Mouse (Mus musculus): ENCODE measurements around the gene Add3. TPM values are rescaled to one million over a fixed set of nuclear protein-coding genes. Genes with fewer than 3 reads are reported as not detected.

The Add3 gene
- polyA plus RNA-seq, 1 experiment from 2014 or later, result 29.5 TPM

DNA sequence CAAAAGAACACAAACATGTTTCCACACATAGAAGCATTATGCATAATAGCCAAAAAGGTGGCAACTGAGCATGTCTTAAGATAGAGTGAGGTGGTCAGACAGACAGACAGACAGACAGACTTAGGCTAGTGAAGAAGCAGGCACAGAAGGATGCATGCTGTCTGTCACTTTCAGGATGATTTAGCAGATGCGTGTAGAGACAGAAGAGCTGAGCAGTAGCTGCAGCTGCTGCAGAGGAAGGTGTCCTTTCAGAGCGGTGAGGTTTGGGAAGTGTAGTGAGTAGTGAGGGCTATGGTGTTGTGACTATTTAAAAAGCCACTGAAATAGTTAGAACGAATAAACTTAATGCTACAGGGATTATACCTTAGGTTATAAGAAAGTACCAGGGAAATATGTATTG, 13.9 kb downstream of the Add3 start:
- H3K27ac ChIP-seq, result no peak overlapping the region
- ATAC-seq (ENCODE audit: low read depth), result no peak
- H3K27me3 ChIP-seq, result no peaks in the 10 kb centered on the region
- no peak for DNase-seq
- no peaks in the 10 kb centered on the region for H3K36me3 ChIP-seq
- H3K4me1 ChIP-seq (replicated peaks), result peaks cover 37% of the 10 kb centered on the region
- H3K4me3 ChIP-seq (replicated peaks), result no peak overlapping the region
- no peaks in the 10 kb centered on the region for H3K9me3 ChIP-seq (replicated peaks)
- H3K4me2 ChIP-seq, result no peak overlapping the region
- no peak overlapping the region for H3K9ac ChIP-seq
- WGBS (ENCODE audit: insufficient replicate concordance), result 60% methylated on average over 3 of the region's 3 CpGs

GRCm38 (mm10) chr19:53156361-53156760, 16.1 kb downstream of the Add3 start:
- H3K9me3 ChIP-seq (replicated peaks), result no peaks in the 10 kb centered on the region
- no peak overlapping the region for H3K27ac ChIP-seq
- H3K4me2 ChIP-seq, result no peak overlapping the region
- ATAC-seq (ENCODE audit: low read depth) (no peak), DNase-seq (no peak)
- no peak overlapping the region for H3K9ac ChIP-seq
- no peaks in the 10 kb centered on the region for H3K27me3 ChIP-seq
- WGBS (ENCODE audit: insufficient replicate concordance), result 41% methylated on average over 3 of the region's 3 CpGs
- H3K4me3 ChIP-seq (replicated peaks), result no peak overlapping the region
- H3K4me1 ChIP-seq (replicated peaks), result peaks cover 34% of the 10 kb centered on the region
- no peaks in the 10 kb centered on the region for H3K36me3 ChIP-seq

DNA sequence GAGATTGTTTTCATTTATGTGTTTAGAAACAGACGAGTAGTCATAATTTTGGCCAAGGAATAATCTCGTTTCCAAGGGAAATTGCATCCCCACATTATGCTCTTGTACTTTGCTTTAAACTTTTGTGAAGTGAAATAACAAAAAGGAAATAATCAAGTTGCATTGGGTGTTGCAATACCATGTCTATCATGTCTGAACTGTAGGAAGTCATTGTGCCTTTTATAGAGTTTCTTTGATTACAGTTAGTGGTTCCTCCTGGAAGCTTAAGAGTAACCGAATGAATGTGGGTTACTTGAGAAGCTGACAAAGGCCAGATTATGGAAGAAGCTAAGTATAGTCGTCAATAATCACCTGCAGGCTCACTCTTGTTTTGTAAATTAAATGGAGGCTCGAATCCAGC, 16.9 kb downstream of the Add3 start:
- H3K9me3 ChIP-seq (replicated peaks), result no peaks in the 10 kb centered on the region
- ATAC-seq (ENCODE audit: low read depth), result no peak
- DNase-seq, result no peak
- H3K36me3 ChIP-seq, result no peaks in the 10 kb centered on the region
- H3K4me3 ChIP-seq (replicated peaks), result no peak overlapping the region
- no peak overlapping the region for H3K9ac ChIP-seq
- no peaks in the 10 kb centered on the region for H3K27me3 ChIP-seq
- peaks cover 34% of the 10 kb centered on the region for H3K4me1 ChIP-seq (replicated peaks)
- H3K4me2 ChIP-seq, result no peak overlapping the region
- H3K27ac ChIP-seq, result no peak overlapping the region
- 58% methylated on average over 5 of the region's 5 CpGs for WGBS (ENCODE audit: insufficient replicate concordance)

GRCm38 (mm10) chr19:53159351-53159750, 19.1 kb downstream of the Add3 start:
- Histone ChIP-seq H3K4me1 (replicated peaks) (peaks cover 16% of the 10 kb centered on the region), H3K9me3 (replicated peaks) (no peaks in the 10 kb centered on the region), H3K4me2 (no peak overlapping the region), H3K4me3 (replicated peaks) (no peak overlapping the region), H3K9ac (no peak overlapping the region), H3K27ac (no peak overlapping the region), H3K27me3 (no peaks in the 10 kb centered on the region), H3K36me3 (no peaks in the 10 kb centered on the region)
- ATAC-seq (ENCODE audit: low read depth), result no peak
- 66% methylated on average over 7 of the region's 7 CpGs for WGBS (ENCODE audit: insufficient replicate concordance)
- DNase-seq, result no peak

GRCm38 (mm10) chr19:53162927-53163326, 22.7 kb downstream of the Add3 start:
- DNase-seq (no peak), ATAC-seq (ENCODE audit: low read depth) (no peak)
- H3K4me1 ChIP-seq (replicated peaks), result peaks cover 13% of the 10 kb centered on the region
- H3K27me3 ChIP-seq, result no peaks in the 10 kb centered on the region
- no peak overlapping the region for H3K4me3 ChIP-seq (replicated peaks)
- 56% methylated on average over 6 of the region's 6 CpGs for WGBS (ENCODE audit: insufficient replicate concordance)
- H3K27ac ChIP-seq, result no peak overlapping the region
- no peak overlapping the region for H3K4me2 ChIP-seq
- H3K9me3 ChIP-seq (replicated peaks), result no peaks in the 10 kb centered on the region
- H3K36me3 ChIP-seq, result no peaks in the 10 kb centered on the region
- no peak overlapping the region for H3K9ac ChIP-seq

- peaks cover 22% of the 10 kb centered on the region for H3K4me1 ChIP-seq (replicated peaks)
- ATAC-seq (ENCODE audit: low read depth) (no peak), DNase-seq (no peak)
- no peaks in the 10 kb centered on the region for H3K36me3 ChIP-seq
- H3K27me3 ChIP-seq, result no peaks in the 10 kb centered on the region
- no peak overlapping the region for H3K9ac ChIP-seq
- 0 out of 2 replicates have a peak overlapping the region, but pooled peaks have one; percentile 10 for H3K27ac ChIP-seq
- H3K4me3 ChIP-seq (replicated peaks), result no peak overlapping the region
- 78% methylated on average over 7 of the region's 7 CpGs for WGBS (ENCODE audit: insufficient replicate concordance)
- no peak overlapping the region for H3K4me2 ChIP-seq
- H3K9me3 ChIP-seq (replicated peaks), result no peaks in the 10 kb centered on the region
Observed at GRCm38 (mm10) chr19:53164645-53165044, 24.4 kb downstream of the Add3 start.

DNA sequence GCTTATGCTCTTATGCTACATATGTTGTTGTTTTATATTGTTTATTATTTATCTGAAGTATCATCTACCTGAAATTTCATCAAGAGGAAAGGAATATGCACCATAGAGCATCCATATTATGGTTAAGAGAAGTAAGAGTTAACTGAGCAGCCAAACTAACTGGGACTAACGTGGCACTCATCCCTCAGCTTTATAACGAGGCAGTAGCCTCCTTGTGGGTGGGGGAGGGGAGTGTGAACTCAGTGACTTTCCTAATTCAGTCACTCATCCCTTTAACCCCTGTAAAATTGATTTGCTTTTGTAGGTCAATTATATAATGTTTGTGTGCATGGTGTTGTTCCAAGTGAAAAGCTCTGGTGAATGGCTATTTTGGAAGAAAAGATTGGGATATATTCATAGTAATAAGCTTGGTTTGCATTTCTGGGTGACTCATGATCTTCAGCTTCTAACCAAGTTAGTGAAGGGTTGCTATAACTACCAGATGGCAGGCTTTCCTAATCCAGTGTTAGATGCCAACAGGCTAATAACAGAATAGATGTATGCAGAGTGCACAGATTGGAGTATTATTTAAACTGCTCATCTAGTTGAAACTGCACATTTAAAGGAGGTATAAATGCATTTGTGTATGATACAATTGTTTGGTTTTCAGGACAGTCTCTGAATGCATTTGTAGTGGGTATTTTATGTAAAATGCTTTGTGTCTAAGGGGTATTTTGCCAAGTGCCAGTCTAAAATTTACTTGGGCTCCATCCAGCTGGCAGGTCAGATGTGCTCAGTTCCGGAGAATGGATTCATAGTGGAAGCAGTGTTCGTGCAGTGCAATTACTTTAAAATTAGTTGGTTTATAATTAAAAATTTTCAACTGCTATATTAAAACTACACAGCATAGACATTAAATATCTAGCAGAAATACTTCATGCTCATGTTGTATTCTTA, 25.3 kb downstream of the Add3 start:
- H3K36me3 ChIP-seq, result no peaks in the 10 kb centered on the region
- no peak overlapping the region for H3K9ac ChIP-seq
- peaks cover 26% of the 10 kb centered on the region for H3K4me1 ChIP-seq (replicated peaks)
- H3K4me3 ChIP-seq (replicated peaks), result no peak overlapping the region
- no peak for ATAC-seq (ENCODE audit: low read depth)
- no peak overlapping the region for H3K4me2 ChIP-seq
- H3K27me3 ChIP-seq, result no peaks in the 10 kb centered on the region
- no peak for DNase-seq
- no peak overlapping the region for H3K27ac ChIP-seq
- WGBS (ENCODE audit: insufficient replicate concordance), result 55% methylated on average over 4 of the region's 4 CpGs
- no peaks in the 10 kb centered on the region for H3K9me3 ChIP-seq (replicated peaks)

DNA sequence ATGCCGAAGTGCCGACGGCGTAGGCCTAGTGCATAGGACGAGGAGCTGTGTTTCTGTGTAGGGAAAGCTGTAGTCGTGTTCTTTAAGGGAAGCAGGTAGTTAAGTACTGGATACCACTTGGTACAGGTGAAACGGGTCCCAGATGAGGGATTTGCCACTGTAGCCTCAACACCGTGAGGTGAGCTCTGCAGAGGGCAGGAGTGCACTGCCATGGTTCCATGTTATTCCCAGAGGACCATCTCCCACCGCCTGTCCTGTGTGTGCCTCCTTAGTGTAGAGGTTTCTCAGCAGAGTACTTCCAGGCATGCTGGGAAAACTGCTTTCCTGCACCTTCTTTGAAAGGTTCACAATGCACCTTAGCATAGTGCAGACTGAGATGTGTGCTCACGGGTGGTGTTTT, 26.1 kb downstream of the Add3 start:
- no peak for ATAC-seq (ENCODE audit: low read depth)
- Histone ChIP-seq H3K9me3 (replicated peaks) (no peaks in the 10 kb centered on the region), H3K4me3 (replicated peaks) (no peak overlapping the region), H3K4me2 (no peak overlapping the region), H3K27me3 (no peaks in the 10 kb centered on the region), H3K4me1 (replicated peaks) (peaks cover 33% of the 10 kb centered on the region), H3K27ac (no peak overlapping the region), H3K9ac (no peak overlapping the region), H3K36me3 (no peaks in the 10 kb centered on the region)
- DNase-seq, result no peak
- WGBS (ENCODE audit: insufficient replicate concordance), result 83% methylated on average over 10 of the region's 10 CpGs

DNA sequence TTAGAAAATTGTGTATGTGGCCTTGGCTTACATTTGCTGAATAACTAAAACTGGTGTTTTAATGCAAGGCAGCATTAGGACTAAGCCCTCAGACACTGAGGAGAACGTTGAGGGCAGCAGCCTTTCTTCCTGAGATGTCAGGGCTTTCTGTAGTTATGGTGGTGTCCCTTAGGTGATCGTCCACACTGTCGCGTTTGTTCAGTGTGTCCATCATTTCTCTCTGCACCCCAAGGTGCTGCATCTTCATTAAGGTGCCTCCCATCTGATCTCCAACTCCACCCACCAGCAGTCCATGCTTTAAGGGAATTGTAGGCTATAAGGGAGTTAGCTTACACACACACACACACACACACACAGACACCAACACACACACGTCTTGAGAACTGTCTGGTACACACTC, 28.3 kb downstream of the Add3 start:
- ATAC-seq (ENCODE audit: low read depth), result no peak
- Histone ChIP-seq H3K4me1 (replicated peaks) (peaks cover 33% of the 10 kb centered on the region), H3K9me3 (replicated peaks) (no peaks in the 10 kb centered on the region), H3K4me2 (no peak overlapping the region), H3K36me3 (no peaks in the 10 kb centered on the region), H3K9ac (no peak overlapping the region), H3K27me3 (no peaks in the 10 kb centered on the region), H3K27ac (no peak overlapping the region), H3K4me3 (replicated peaks) (no peak overlapping the region)
- 72% methylated on average over 5 of the region's 5 CpGs for WGBS (ENCODE audit: insufficient replicate concordance)
- DNase-seq, result no peak

DNA sequence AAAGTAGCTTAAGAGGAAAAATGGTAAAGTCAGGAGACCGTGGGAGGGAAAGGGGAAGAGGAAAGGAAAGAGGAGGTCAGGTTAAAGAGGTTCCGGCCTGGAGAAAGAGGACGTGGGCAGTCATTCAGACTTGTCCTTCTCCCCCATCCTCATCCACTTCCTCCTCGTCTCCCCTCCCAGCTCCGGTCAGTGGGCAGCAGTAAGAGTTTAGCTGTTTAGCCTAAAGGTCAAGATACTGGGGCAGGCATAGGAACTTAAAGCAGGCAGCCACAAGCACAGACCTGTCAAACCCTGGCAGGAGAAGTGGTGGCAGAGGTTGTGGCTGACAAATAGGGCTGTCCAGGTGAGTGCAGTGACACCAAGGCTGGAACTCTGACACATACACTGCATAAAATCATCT, 30.4 kb downstream of the Add3 start:
- no peaks in the 10 kb centered on the region for H3K9me3 ChIP-seq (replicated peaks)
- 36% methylated on average over 5 of the region's 5 CpGs for WGBS (ENCODE audit: insufficient replicate concordance)
- H3K4me1 ChIP-seq (replicated peaks), result peaks cover 26% of the 10 kb centered on the region
- ATAC-seq (ENCODE audit: low read depth), result no peak
- DNase-seq, result no peak
- no peak overlapping the region for H3K4me2 ChIP-seq
- H3K9ac ChIP-seq, result no peak overlapping the region
- no peak overlapping the region for H3K4me3 ChIP-seq (replicated peaks)
- no peaks in the 10 kb centered on the region for H3K36me3 ChIP-seq
- H3K27ac ChIP-seq, result no peak overlapping the region
- H3K27me3 ChIP-seq, result no peaks in the 10 kb centered on the region

GRCm38 (mm10) chr19:53174034-53174433, 33.8 kb downstream of the Add3 start:
- no peak overlapping the region for H3K4me2 ChIP-seq
- H3K4me1 ChIP-seq (replicated peaks), result peaks cover 18% of the 10 kb centered on the region

GRCm38 (mm10) chr19:53175550-53175949, 35.3 kb downstream of the Add3 start:
- Histone ChIP-seq H3K9me3 (replicated peaks) (no peaks in the 10 kb centered on the region), H3K9ac (no peak overlapping the region), H3K4me3 (replicated peaks) (no peak overlapping the region), H3K4me1 (replicated peaks) (peaks cover 16% of the 10 kb centered on the region), H3K27me3 (no peaks in the 10 kb centered on the region), H3K36me3 (no peaks in the 10 kb centered on the region), H3K4me2 (no peak overlapping the region), H3K27ac (no peak overlapping the region)
- 67% methylated on average over 5 of the region's 5 CpGs for WGBS (ENCODE audit: insufficient replicate concordance)
- ATAC-seq (ENCODE audit: low read depth) (no peak), DNase-seq (no peak)

More at GRCm38 (mm10) chr19:53174034-53174433, 33.8 kb downstream of the Add3 start:
- Histone ChIP-seq H3K27me3 (no peaks in the 10 kb centered on the region), H3K4me3 (replicated peaks) (no peak overlapping the region), H3K36me3 (no peaks in the 10 kb centered on the region), H3K9me3 (replicated peaks) (no peaks in the 10 kb centered on the region), H3K9ac (no peak overlapping the region), H3K27ac (no peak overlapping the region)
- no peak for DNase-seq
- ATAC-seq (ENCODE audit: low read depth), result no peak
- WGBS (ENCODE audit: insufficient replicate concordance), result 76% methylated on average over 2 of the region's 2 CpGs
